Mouse (Mus musculus) layer of hippocampus, postnatal 36 days (tissue): ENCODE results near the gene Hpse2. TPM values are rescaled to one million over a fixed set of nuclear protein-coding genes. Genes with fewer than 3 reads are reported as not detected.

Experiments
- DNase-seq, 2 experiments: peaks; one replicate each; pipeline ENCODE4 v3.0.0; 2022
- total RNA-seq, 2 experiments: library from RNA; stranded (reverse); gene quantifications; 2 replicates each; pipeline ENCODE4 v1.2.3; 2021

The Hpse2 gene
- total RNA-seq, 2 experiments from 2014 or later = 0.20 to 0.40 TPM

DNA sequence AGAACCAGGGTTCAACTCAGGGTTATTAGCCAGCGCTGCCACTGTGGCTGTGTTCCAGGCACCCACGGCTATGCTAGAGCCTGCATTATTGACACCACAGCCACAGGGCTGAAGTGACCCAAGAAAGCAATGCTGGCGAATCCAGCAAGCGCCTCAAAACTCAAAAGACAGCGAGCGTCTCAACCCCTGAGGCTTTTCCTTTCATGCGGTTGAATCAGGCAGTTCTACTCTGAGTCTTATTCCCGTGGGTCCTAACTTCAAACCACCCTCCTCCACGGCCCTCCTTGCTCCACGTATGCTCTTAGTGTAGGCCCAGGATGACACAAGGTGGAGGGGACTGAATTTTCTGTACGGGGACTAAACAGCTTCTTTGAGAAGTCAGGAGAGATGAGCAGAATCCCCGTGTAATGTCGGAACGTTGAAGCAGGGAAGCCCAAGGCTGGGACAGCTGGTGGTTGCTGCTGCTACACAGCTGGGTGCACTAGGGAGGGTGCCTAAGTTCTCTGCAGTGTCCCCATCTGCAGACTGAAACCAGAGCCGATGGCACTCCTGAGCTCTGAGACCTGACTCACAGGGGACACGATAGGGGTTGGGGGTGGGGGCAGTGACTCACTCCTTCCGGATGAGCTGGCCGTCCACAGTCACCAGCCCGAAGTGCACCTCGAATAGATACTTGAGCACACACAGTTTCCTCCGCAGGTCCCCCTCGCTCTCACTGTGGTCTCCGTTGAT lies 617.8 kb downstream of the Hpse2 start:
- no peak for DNase-seq

DNA sequence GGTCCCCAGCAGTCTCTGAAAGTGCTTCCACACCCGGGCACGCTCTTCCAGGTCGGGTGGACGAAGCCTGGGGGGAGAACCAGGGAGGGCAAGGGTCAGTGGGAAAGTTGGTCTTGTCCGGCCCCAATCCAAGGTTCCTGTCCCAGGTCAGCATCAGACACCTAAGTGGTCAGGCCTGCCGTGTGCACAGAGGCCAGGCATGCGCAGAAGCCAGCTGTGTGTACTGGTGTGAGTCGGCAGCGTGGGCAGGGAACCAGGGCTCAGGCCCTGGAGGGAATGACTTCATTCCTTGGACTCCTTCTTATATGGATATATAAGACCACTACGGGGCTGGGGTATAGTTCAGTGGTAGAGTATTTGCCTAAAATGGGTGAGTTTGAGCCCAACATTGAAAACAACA lies 618.5 kb downstream of the Hpse2 start:
- DNase-seq = no peak

DNA sequence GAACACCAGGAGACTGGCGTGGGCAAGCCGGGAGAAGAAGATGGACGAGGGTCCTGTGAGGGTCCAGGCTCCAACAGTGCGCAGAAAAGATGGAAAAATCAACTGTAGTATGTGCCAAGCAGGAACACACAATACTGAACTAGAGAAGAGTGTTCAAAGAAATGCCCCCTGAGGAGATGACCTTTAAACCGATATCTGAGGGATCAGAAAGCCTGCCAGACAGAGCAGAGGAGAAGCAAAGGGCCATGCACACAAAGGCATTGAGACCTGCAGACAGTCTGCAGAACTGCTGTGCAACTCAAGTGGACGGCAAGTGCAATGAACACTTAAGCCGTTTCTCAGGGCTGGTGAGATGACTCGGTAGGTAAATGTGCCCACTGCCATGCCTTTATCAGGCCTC lies 620.8 kb downstream of the Hpse2 start:
- DNase-seq = no peak

GRCm38 (mm10) chr19:42764398-42764797 lies 623.8 kb downstream of the Hpse2 start:
- no peak for DNase-seq

GRCm38 (mm10) chr19:42756671-42757070 lies 631.5 kb downstream of the Hpse2 start:
- no peak for DNase-seq

DNA sequence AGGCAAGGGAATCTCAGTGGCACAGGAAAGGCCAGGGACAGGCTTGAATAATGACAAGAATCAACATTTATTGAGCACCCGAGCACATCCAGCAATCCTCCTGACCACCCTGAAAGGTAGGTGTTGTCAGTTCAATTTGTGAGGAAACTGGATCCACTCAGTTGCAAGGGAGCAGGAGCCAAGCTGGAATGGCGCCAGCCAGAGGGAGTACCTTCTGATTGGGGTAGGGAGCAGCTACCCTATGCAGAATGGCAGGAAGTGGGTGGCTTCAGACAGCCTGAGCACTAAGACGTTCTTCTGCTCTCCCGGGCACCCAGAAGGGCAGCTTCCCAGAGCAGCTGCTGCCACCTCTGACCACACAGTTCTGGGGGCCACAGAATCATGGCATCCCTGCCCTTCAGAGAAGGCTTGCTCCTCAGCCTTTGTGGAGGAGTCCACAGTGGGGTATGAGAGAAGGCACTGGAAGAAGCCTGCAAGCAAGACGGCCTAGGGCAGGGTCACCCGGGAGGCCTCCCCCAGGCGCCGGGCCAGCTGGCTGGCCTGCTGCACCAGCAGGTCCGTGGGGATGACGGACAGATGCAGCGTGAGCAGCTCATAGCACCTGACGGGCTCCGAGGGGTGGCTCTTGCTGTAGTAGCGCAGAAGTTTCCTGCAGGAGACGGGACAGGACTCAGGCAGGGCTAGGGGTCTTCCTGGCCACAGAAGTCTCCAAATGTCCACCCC lies 632.8 kb downstream of the Hpse2 start:
- no peak for DNase-seq

DNA sequence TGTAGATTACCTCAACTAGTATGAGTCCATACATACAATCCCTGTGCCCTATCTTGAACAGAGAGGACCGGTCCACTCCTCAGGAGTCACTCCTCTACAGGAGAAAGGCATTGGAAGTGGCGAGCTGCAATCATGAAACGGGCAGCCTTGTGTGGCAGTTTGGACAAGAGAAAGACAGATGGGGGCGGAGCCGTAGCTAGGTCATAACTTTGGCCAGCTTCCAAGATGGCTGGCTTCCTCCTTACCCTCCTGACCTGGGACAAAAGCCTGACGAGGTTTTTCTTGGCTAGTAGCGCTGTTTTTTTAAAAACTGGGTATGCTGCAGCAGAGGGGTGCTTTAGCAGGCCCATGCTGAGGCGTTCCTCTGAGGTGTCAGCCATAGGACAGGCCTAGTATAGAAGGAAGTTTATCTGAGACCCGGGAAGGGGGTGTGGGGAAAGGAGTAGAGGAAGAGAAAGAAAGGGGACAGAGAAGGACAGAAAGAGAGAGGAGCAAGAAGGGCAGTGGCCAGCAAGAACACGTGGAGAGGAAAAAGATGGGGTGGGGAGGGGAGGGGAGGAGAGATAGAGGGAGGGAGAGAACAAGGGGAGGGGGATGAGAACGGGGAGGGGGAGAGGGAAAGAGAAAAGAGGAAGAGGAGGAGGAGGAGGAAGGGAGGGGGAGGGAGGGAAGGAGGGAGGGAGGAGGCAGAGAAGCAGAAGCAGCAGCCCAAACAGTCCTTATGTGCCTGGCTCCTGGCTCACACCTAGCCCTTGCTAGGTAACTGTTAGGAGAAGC lies 634.8 kb downstream of the Hpse2 start:
- DNase-seq = no peak

DNA sequence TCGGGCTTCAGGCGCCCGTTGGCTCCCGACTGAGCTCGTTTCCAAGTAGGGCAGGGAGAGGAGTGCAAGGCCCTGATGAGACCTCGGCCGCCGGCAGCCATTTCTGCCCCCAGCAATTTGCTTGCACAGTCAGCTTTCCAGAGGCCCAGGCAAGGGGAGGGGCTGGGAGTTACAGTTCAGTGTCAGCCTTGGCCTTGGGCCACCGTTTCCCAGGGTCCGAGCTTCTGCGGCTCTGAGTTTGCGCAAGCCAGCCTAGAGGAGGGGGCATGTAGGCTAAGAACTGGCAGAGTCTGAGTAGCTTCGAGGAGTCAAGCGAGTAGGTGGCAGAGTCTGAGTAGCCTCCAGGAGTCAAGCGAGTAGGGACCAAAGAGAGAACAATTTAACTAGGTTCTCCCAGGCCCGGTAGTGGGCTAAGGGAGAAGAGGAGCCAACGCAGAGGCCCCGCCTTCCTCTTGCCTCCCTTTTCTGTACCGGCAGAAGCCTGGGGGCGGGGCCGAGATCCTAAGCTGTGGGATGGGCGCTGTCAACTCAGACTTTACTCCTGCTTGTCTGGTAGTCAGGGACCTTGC lies 635.7 kb downstream of the Hpse2 start, which contains the start of gene Pyroxd2:
Gene Pyroxd2, minus strand, starts transcription at position 413 of the 569 bp plus-strand sequence.
- DNase-seq = peak; percentile 41 to 58

DNA sequence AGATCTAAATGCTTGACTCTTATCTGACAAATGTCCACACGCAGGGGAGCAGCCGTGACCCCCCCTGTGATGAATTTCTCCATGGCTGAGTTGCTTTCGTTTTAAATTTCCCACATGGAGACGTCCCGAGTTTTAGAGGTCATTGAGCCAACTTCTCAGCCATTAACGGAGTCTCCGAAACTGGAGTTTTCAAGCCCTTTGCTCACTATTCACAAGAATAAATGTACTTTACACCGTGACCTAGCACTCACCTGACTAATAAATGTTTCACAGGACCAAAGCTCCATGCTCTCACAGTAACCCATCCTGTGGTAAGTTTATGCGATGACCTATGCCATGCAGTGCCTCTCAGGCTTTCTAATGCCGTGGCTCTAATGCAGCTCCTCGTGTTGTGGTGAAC lies 638.0 kb downstream of the Hpse2 start:
- DNase-seq = no peak

DNA sequence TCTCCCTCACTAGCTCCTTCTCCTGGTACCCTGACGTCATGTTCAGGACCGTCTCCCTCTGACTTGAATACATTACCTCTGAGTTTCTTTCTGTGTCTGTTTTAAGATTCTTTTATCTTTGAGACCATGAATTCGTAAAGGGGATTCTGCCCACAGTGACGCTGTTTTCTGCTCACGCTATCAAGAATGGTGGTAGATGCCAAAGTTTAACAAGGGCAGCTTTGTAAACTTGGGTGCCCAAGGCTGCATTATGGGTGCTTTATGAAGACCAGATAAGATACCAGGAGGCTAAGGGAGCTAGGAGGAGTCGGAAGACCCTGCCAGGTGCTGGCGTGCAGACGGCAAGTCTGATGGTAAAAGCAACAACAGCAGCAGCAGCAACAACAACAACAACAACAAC lies 641.5 kb downstream of the Hpse2 start:
- DNase-seq = no peak

GRCm38 (mm10) chr19:42745869-42746224 lies 642.3 kb downstream of the Hpse2 start:
- no peak for DNase-seq

GRCm38 (mm10) chr19:42745084-42745868 lies 642.9 kb downstream of the Hpse2 start:
- no peak for DNase-seq

DNA sequence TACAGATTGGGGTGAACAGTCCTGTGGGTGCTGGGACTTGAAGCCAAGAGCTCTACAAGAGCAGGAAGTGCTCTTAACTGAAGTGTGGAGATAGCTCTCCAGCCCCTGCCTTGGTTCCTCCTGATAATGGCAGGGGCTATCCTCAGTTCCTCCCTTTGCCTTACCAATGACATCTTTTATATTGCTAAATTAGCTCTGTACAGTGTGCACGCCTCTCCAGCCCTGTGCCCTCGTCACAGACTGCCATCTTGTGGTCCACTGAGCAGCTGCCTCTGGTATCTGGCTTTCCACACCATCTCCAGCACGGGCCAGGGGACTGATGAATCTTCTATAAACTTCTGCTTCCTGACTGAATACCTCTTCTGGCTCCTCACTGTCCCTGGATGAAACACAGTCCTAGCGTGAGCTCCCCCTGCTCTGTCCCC lies 644.0 kb downstream of the Hpse2 start:
- DNase-seq = peak; percentile 60 to 62

- DNase-seq = no peak
Observed at GRCm38 (mm10) chr19:42743261-42743660, 644.9 kb downstream of the Hpse2 start.

DNA sequence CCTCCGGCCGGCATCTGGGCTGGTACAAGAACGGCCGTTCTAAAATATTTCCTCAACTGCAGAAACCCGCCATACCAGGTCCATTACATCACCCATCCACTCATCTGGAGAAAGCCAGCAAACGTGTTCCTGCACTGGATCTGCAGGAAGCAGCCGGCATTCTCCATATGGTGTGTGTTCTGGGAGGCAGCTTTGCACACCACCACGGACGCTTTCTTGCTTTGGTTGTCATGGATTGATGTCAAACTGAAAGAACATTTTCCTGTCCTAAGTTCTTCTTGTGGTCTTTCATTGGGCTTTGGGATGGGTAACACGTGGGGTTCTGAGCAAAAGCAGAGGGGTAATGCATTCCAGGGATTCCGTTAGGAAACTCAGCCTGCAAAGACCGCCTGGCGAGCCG lies 646.3 kb downstream of the Hpse2 start:
- peak; percentile 42 to 45 for DNase-seq

DNA sequence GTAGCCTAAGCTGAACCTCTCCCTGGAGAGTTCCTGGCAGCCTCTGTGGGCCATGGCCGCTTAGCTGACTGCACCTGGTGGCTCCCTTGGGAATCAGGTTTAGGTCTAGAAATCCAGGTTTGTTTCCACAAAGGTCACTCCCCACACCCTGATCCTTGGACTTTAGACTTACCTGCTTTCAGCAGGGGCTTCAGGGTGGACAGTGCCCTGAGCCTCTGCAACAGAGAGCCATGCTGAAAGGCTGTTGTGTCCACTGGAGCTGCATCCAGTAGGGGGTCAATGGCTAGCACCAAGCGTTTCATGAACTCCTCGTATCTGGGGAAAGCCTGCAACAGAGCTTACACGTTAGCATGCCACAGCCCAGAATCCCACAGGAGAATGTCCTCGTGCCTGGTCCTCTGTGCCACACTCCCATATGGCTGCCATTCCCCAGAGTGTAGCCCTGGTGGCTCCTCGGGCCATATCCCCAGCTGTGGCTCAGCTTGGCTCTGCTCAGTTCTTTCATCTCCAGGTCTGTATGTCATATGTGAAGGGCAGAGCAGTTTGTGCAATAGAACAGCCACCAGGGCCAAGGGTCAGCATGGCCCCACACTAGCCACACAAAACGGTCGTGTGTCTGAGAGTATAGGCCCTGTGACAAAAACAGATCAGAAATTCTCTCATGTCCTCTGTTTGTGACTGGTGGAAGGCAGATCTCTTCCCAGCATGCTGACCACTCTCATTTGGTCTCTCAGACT lies 647.8 kb downstream of the Hpse2 start:
- no peak for DNase-seq

DNA sequence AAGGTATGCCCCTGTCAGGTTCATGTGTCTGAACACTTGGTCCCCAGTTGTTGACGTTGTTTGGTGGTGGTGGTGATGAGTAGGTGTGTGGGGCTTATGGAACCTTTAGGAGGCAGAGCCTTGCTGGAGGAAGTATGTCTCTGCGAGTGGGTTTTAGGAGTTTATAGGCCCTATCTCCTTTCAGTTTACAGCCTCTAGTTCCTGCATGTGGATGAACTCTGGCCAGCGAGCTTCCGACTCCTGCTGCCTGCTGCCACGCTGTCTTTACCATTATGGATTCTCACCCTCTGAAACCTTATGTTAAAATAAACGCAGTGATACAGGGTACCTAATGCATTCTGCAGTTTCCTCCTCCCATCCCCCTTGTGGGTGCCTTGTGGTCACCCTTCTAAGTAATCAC lies 648.4 kb downstream of the Hpse2 start:
- DNase-seq = no peak

DNA sequence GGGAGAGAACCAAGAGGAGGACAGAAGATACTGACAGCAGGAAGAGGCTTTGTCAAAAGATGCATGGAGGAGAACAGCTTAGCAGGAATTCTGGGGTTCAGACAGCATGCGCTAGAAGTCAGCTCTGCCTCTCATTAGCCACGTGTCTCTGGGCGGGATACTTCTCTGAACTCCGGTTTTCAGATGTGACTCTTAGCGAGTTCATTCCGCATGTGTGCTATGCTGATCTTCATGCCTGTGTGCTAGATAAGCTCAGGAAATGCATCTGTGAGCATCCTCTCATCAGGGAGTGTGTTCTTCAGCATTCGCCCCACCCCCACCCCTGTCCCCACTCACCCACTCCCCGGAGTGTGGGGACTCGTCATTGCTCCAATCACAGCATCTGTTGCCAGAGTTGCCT lies 650.4 kb downstream of the Hpse2 start:
- DNase-seq = no peak
